Mouse (Mus musculus) myocyte (in vitro differentiated cells): Measurements from ENCODE around the gene Klhdc7a.

Source experiments
- E2F4 ChIP-seq: IDR thresholded peaks from one replicate; pipeline ENCODE4 v1.6.1; 2011; ENCODE audit warnings: mild to moderate bottlenecking, control low read depth, moderate library complexity; ENCODE audit not compliant: insufficient read depth
- MAX ChIP-seq: IDR thresholded peaks from one replicate; pipeline ENCODE4 v1.6.1; 2011; ENCODE audit warnings: low read depth, mild to moderate bottlenecking, control low read depth
- POLR2A ChIP-seq: IDR thresholded peaks from one replicate; pipeline ENCODE4 v1.6.1; 2011; ENCODE audit warnings: low read depth, mild to moderate bottlenecking, control low read depth, moderate library complexity; ENCODE audit not compliant: insufficient read length
- POLR2AphosphoS2 ChIP-seq: IDR thresholded peaks from one replicate; pipeline ENCODE4 v1.6.1; 2011; ENCODE audit warnings: low read depth, control low read depth; ENCODE audit not compliant: insufficient read length
- TCF12 ChIP-seq: IDR thresholded peaks from one replicate; pipeline ENCODE4 v1.6.1; 2011; ENCODE audit warnings: mild to moderate bottlenecking, control low read depth; ENCODE audit not compliant: poor library complexity, insufficient read depth, severe bottlenecking
- USF1 ChIP-seq: IDR thresholded peaks from one replicate; pipeline ENCODE4 v1.6.1; 2011; ENCODE audit warnings: low read depth, mild to moderate bottlenecking, control low read depth, moderate library complexity

- no peak for TF ChIP-seq POLR2A
- TF ChIP-seq MAX: no peak
- TF ChIP-seq E2F4: no peak
- TF ChIP-seq POLR2AphosphoS2: no peak
- TF ChIP-seq USF1: no peak
- no peak for TF ChIP-seq TCF12
Measured at GRCm38 (mm10) chr4:139967922-139968321, at the start of gene Klhdc7a.
